Mouse (Mus musculus) ES-E14 (cell line): ENCODE data around the gene Chsy1. TPM values are rescaled to one million over a fixed set of nuclear protein-coding genes. Genes with fewer than 3 reads are reported as not detected.

Experiments used
- DNase-seq: peaks from one replicate; pipeline ENCODE4 v3.0.0-alpha.2; 2013; ENCODE audit warnings: low read depth, low spot score
- H3K27ac ChIP-seq: 2 replicates; pipeline ENCODE4 v1.5.1; 2012; ENCODE audit warnings: low read depth, mild to moderate bottlenecking, low read length, moderate library complexity, mixed read lengths; ENCODE audit not compliant: poor library complexity, insufficient read depth, severe bottlenecking
- H3K36me3 ChIP-seq: 2 replicates; pipeline ENCODE4 v1.6.1; 2012; ENCODE audit warnings: mild to moderate bottlenecking, low read length, moderate library complexity, mixed read lengths; ENCODE audit not compliant: control insufficient read depth, poor library complexity, insufficient read depth, severe bottlenecking
- H3K4me1 ChIP-seq, 2 experiments: fragments of 150-350 bp in 1 of 2; sonication (generic) in 1 of 2; 2 replicates each; pipeline ENCODE4 v1.6.1; 2012; ENCODE audit warnings: low read length in 2 of 2, mild to moderate bottlenecking in 1 of 2, mixed read lengths in 1 of 2; ENCODE audit not compliant: control insufficient read depth in 2 of 2, insufficient read depth in 2 of 2, poor library complexity in 1 of 2
- H3K4me3 ChIP-seq, 2 experiments: fragments of 150-350 bp in 1 of 2; sonication (generic) in 1 of 2; 2 replicates each; pipeline ENCODE4 v1.5.1; 2012; ENCODE audit warnings: low read length in 2 of 2, low read depth in 1 of 2, mild to moderate bottlenecking in 1 of 2, mixed read lengths in 1 of 2; ENCODE audit not compliant: insufficient read depth in 1 of 2, poor library complexity in 1 of 2, severe bottlenecking in 1 of 2
- H3K9ac ChIP-seq: 2 replicates; pipeline ENCODE4 v1.6.1; 2012; ENCODE audit warnings: low read depth, mild to moderate bottlenecking, low read length, mixed read lengths; ENCODE audit not compliant: poor library complexity, insufficient read depth, severe bottlenecking
- H3K9me3 ChIP-seq: fragments of 150-350 bp; sonication (generic); 2 replicates; pipeline ENCODE4 v1.6.1; 2012; ENCODE audit warnings: low read depth, mild to moderate bottlenecking, low read length; ENCODE audit not compliant: control insufficient read depth, insufficient read depth
- CHD2 ChIP-seq: IDR thresholded peaks from 2 replicates; pipeline ENCODE4 v1.6.1; 2014; ENCODE audit warnings: mild to moderate bottlenecking, low read depth, low read length, inconsistent platforms
- HCFC1 ChIP-seq: IDR thresholded peaks from 2 replicates; pipeline ENCODE4 v1.6.1; 2012; ENCODE audit warnings: low read length, inconsistent platforms, borderline replicate concordance; ENCODE audit not compliant: insufficient read depth
- MAFK ChIP-seq: IDR thresholded peaks from 2 replicates; pipeline ENCODE4 v1.6.1; 2014; ENCODE audit warnings: mild to moderate bottlenecking, low read depth, low read length, inconsistent platforms; ENCODE audit not compliant: insufficient read depth
- ZC3H11A ChIP-seq: IDR thresholded peaks from 2 replicates; pipeline ENCODE4 v1.6.1; 2012; ENCODE audit warnings: low read depth, mild to moderate bottlenecking, inconsistent platforms, low read length, borderline replicate concordance
- ZNF384 ChIP-seq: IDR thresholded peaks from 2 replicates; pipeline ENCODE4 v1.6.1; 2012; ENCODE audit warnings: low read depth, low read length, inconsistent platforms
- in situ Hi-C, 2 experiments: fragments of 600-800 bp; cut with MboI; formaldehyde crosslinking; loops; one replicate each; pipeline ENCODE4 v1.15.1; 2025; ENCODE audit warnings: low sequenced_read_pairs in 2 of 2, inconsistent platforms in 1 of 2; ENCODE audit not compliant: unreplicated experiment in 2 of 2
- total RNA-seq: library from RNA; depleted of rRNA; stranded (reverse); fragments of 300-350 nt; gene quantifications from 2 replicates; pipeline ENCODE4 v1.2.3, GENCODE M21; 2012

The Chsy1 gene
- total RNA-seq, 1 experiment, result 30.8 TPM

- peak; percentile 39; the same call in 1 of the 2 replicates for TF ChIP-seq HCFC1
- peak; percentile 80 for TF ChIP-seq CHD2
- TF ChIP-seq ZC3H11A, result no peak
- TF ChIP-seq ZNF384, result no peak
- Histone ChIP-seq H3K9me3 (no peaks in the 10 kb centered on the region), H3K4me1 (peaks cover 0 to 4% of the 10 kb centered on the region in 2 experiments; a peak in 1 of 4 replicates), H3K36me3 (peaks cover 20% of the 10 kb centered on the region), H3K27ac (no peak within 1 kb of the TSS), H3K4me3 (peak within 1 kb of the TSS; percentile 78 to 84), H3K9ac (peak within 1 kb of the TSS; percentile 89)
- DNase-seq, result peak; percentile 98
- in situ Hi-C loops, result no loop called here
Observed at GRCm38 (mm10) chr7:66079364-66080230, 29.7 kb upstream of the Chsy1 start, which contains the start of gene Selenos. Gene Selenos (plus strand): TSS chr7:66079649.

GRCm38 (mm10) chr7:66080231-66080613 lies 29.1 kb upstream of the Chsy1 start:
- Histone ChIP-seq H3K27ac (no peak overlapping the region), H3K9ac (peak overlapping the region; percentile 89), H3K9me3 (no peaks in the 10 kb centered on the region), H3K36me3 (peaks cover 16% of the 10 kb centered on the region), H3K4me3 (peak overlapping the region; percentile 78 to 84), H3K4me1 (peaks cover 0 to 4% of the 10 kb centered on the region in 2 experiments; a peak in 1 of 4 replicates)
- no peak for TF ChIP-seq HCFC1
- TF ChIP-seq ZNF384, result peak; percentile 89
- in situ Hi-C loops, result no loop called here
- DNase-seq, result no peak

- Histone ChIP-seq H3K4me3 (no peak overlapping the region), H3K9ac (no peak overlapping the region), H3K4me1 (peaks cover 0 to 4% of the 10 kb centered on the region in 2 experiments; a peak in 1 of 4 replicates), H3K9me3 (no peaks in the 10 kb centered on the region), H3K36me3 (peaks cover 32% of the 10 kb centered on the region), H3K27ac (no peak overlapping the region)
- no peak for DNase-seq
- TF ChIP-seq ZNF384 (no peak), HCFC1 (no peak), ZC3H11A (no peak), CHD2 (no peak), MAFK (no peak)
- in situ Hi-C loops, result no loop called here
Observed at GRCm38 (mm10) chr7:66083757-66084156, 25.6 kb upstream of the Chsy1 start.

DNA sequence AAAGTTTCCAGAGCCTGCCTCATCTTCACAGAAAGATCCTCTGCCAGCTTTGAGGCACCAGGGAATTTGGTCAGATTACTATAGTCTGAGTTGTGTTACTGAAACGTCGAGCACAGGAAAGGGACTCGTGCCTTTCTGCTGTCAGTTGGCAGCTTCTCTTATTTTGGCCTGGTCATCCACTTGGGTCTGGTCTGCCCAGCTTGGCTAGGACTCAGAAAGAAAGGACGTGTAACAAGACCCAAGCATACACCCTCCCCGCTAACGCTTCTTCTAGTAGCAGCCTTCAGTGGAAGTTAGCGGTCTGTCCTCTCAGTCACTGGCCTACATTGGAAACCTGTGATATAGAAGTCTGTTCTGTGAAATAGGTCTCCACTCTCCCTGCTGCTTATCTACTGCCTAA lies 24.8 kb upstream of the Chsy1 start:
- no peak overlapping the region for H3K4me3 ChIP-seq
- peaks cover 35% of the 10 kb centered on the region for H3K36me3 ChIP-seq
- H3K9ac ChIP-seq, result no peak overlapping the region
- H3K9me3 ChIP-seq, result no peaks in the 10 kb centered on the region
- H3K4me1 ChIP-seq, result peaks cover 0 to 4% of the 10 kb centered on the region in 2 experiments; a peak in 1 of 4 replicates
- H3K27ac ChIP-seq, result no peak overlapping the region
- TF ChIP-seq CHD2 (no peak), HCFC1 (no peak), ZNF384 (no peak), ZC3H11A (no peak), MAFK (no peak)
- in situ Hi-C loops, result no loop called here
- DNase-seq, result no peak
